Mouse (Mus musculus) stomach, postnatal 0 days (tissue): ENCODE measurements around the gene Med12l.

Source experiments
- CTCF ChIP-seq: IDR thresholded peaks from 2 replicates; pipeline ENCODE4 v1.5.1; 2016; ENCODE audit warnings: antibody characterized with exemption, low read depth, mild to moderate bottlenecking, moderate library complexity
- EP300 ChIP-seq: optimal IDR thresholded peaks from 2 replicates; pipeline ENCODE3; 2016; ENCODE audit warnings: antibody characterized with exemption

GRCm38 (mm10) chr3:59041487-59041886 is 35.9 kb downstream of the Med12l start:
- TF ChIP-seq CTCF = no peak
- no peak for TF ChIP-seq EP300
